Mouse (Mus musculus): ENCODE measurements at regions not wholly inside any gene's neighbourhood (a gene's known extent, or its start where the extent isn't known, plus 50 kb on each side); places are given as distances from the start of the nearest gene placed in this dataset.

GRCm38 (mm10) chr15:36719241-36719640 lies 288.3 kb downstream of the Zfp706 start:
- DNase-seq (ENCODE audit: low read depth, low spot score) = no peak

- peak; percentile 54 for DNase-seq (ENCODE audit: low read depth, low spot score)
These were observed 289.7 kb downstream of the Zfp706 start for GRCm38 (mm10) chr15:36717835-36718234.

GRCm38 (mm10) chr15:36716686-36717038 lies 290.9 kb downstream of the Zfp706 start:
- DNase-seq (ENCODE audit: low read depth, low spot score) = no peak

- DNase-seq (ENCODE audit: low read depth, low spot score) = peak; percentile 81
These were observed 291.6 kb downstream of the Zfp706 start for GRCm38 (mm10) chr15:36715745-36716685.

GRCm38 (mm10) chr15:36715159-36715558 lies 292.4 kb downstream of the Zfp706 start:
- DNase-seq (ENCODE audit: low read depth, low spot score) = no peak

GRCm38 (mm10) chr15:36709788-36710187 lies 297.8 kb downstream of the Zfp706 start:
- no peak for DNase-seq (ENCODE audit: low read depth, low spot score)

GRCm38 (mm10) chr15:36708471-36708870 lies 299.1 kb downstream of the Zfp706 start:
- DNase-seq (ENCODE audit: low read depth, low spot score) = peak; percentile 69

GRCm38 (mm10) chr15:36705990-36706389 lies 301.6 kb downstream of the Zfp706 start:
- peak; percentile 69 for DNase-seq (ENCODE audit: low read depth, low spot score)

GRCm38 (mm10) chr15:36705391-36705790 lies 302.2 kb downstream of the Zfp706 start:
- DNase-seq (ENCODE audit: low read depth, low spot score) = no peak

GRCm38 (mm10) chr15:36701846-36702245 lies 305.7 kb downstream of the Zfp706 start:
- peak; percentile 54 for DNase-seq (ENCODE audit: low read depth, low spot score)

- no peak for DNase-seq (ENCODE audit: low read depth, low spot score)
These were observed 307.4 kb downstream of the Zfp706 start for GRCm38 (mm10) chr15:36700196-36700595.

- DNase-seq (ENCODE audit: low read depth, low spot score) = peak; percentile 46
These were observed 312.1 kb downstream of the Zfp706 start for GRCm38 (mm10) chr15:36695199-36696129.

- DNase-seq (ENCODE audit: low read depth, low spot score) = no peak
These were observed 316.4 kb downstream of the Zfp706 start for GRCm38 (mm10) chr15:36691002-36691652.

GRCm38 (mm10) chr15:36689881-36690280 lies 317.7 kb downstream of the Zfp706 start:
- no peak for DNase-seq (ENCODE audit: low read depth, low spot score)

- no peak for DNase-seq (ENCODE audit: low read depth, low spot score)
These were observed 318.3 kb downstream of the Zfp706 start for GRCm38 (mm10) chr15:36689301-36689700.

- DNase-seq (ENCODE audit: low read depth, low spot score) = no peak
These were observed 319.4 kb downstream of the Zfp706 start for GRCm38 (mm10) chr15:36688051-36688754.

GRCm38 (mm10) chr15:36684684-36685083 lies 322.9 kb downstream of the Zfp706 start:
- DNase-seq (ENCODE audit: low read depth, low spot score) = no peak

- no peak for DNase-seq (ENCODE audit: low read depth, low spot score)
These were observed 324.7 kb downstream of the Zfp706 start for GRCm38 (mm10) chr15:36682832-36683231.

GRCm38 (mm10) chr15:36682159-36682558 lies 325.4 kb downstream of the Zfp706 start:
- DNase-seq (ENCODE audit: low read depth, low spot score) = no peak

- DNase-seq (ENCODE audit: low read depth, low spot score) = no peak
These were observed 327.0 kb downstream of the Zfp706 start for GRCm38 (mm10) chr15:36680361-36681140.
